Mouse (Mus musculus): ENCODE results near the gene Tmem179.

The Tmem179 gene

DNA sequence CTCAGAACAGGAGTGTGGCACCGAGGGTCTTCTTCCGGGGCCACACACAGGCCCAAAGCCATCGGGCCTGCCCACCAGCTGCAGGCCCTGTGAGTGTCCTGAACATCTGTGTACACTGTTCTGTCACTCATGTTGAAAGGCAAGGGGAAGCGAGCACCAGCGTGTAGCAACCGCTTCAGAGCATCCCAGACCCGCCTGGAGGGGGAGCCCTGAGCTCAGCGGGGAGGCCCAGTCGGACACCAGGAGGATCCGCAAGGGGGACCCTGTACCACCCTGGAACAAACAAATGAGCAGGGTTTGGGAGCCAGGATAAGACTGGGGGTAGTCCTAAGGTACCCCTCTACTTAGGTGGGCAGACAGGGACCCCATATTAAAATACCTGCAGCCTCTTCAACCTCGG is 17.9 kb downstream of the Tmem179 start:
- H3K9me3 ChIP-seq (ENCODE audit: low read length) = no peaks in the 10 kb centered on the region
- H3K4me3 ChIP-seq (replicated peaks; ENCODE audit: low read length) = no peak overlapping the region
- H3K4me1 ChIP-seq (replicated peaks; ENCODE audit: low read depth, low read length) = peaks cover 29% of the 10 kb centered on the region
- peaks cover 62% of the 10 kb centered on the region for H3K27me3 ChIP-seq (ENCODE audit: insufficient read depth, low read length)
- H3K36me3 ChIP-seq (ENCODE audit: insufficient read depth, low read length) = no peaks in the 10 kb centered on the region
- TF ChIP-seq POU5F1 (IDR thresholded peaks at IDR 0.05; ENCODE audit: borderline replicate concordance, low read length) = no peak
- TF ChIP-seq NANOG (IDR thresholded peaks at IDR 0.05; ENCODE audit: borderline replicate concordance, low read length) = no peak
- TF ChIP-seq CTCF (conservative IDR thresholded peaks at IDR 0.05; ENCODE audit: low read length) = no peak

GRCm38 (mm10) chr12:112497731-112498130 is 18.8 kb downstream of the Tmem179 start:
- TF ChIP-seq NANOG (IDR thresholded peaks at IDR 0.05; ENCODE audit: borderline replicate concordance, low read length) (no peak), POU5F1 (IDR thresholded peaks at IDR 0.05; ENCODE audit: borderline replicate concordance, low read length) (no peak), CTCF (conservative IDR thresholded peaks at IDR 0.05; ENCODE audit: low read length) (no peak)
- H3K36me3 ChIP-seq (ENCODE audit: insufficient read depth, low read length) = no peaks in the 10 kb centered on the region

DNA sequence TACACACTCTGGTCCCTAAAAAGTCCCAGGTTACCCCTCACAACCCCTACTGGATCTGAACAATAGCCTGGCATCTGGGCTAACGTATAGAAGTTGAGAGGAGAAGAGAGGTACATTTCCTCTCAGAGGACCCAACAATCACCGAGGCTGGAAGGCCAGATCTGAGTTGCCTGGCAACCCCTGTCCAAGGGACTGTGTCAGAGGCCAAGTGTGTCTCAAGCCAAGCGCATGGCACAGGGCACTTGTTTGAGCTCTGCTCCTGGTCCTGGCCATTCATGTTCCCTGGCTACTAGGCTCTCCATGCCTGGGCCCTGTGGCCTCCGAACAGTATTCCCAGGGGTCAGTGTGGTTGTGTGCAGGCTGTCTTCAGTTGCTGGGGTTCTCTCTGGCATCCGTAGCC is 20.4 kb downstream of the Tmem179 start:
- H3K4me1 ChIP-seq (replicated peaks; ENCODE audit: low read depth, low read length) = peaks cover 5% of the 10 kb centered on the region
- no peaks in the 10 kb centered on the region for H3K9me3 ChIP-seq (ENCODE audit: low read length)
- no peak overlapping the region for H3K4me3 ChIP-seq (replicated peaks; ENCODE audit: low read length)
- H3K36me3 ChIP-seq (ENCODE audit: insufficient read depth, low read length) = no peaks in the 10 kb centered on the region
- TF ChIP-seq POU5F1 (IDR thresholded peaks at IDR 0.05; ENCODE audit: borderline replicate concordance, low read length) = no peak
- TF ChIP-seq NANOG (IDR thresholded peaks at IDR 0.05; ENCODE audit: borderline replicate concordance, low read length) = no peak
- no peak for TF ChIP-seq CTCF (conservative IDR thresholded peaks at IDR 0.05; ENCODE audit: low read length)
- peaks cover 48% of the 10 kb centered on the region for H3K27me3 ChIP-seq (ENCODE audit: insufficient read depth, low read length)

More at GRCm38 (mm10) chr12:112497731-112498130, 18.8 kb downstream of the Tmem179 start:
- Histone ChIP-seq H3K27me3 (ENCODE audit: insufficient read depth, low read length) (peaks cover 57% of the 10 kb centered on the region), H3K4me3 (replicated peaks; ENCODE audit: low read length) (no peak overlapping the region), H3K4me1 (replicated peaks; ENCODE audit: low read depth, low read length) (peaks cover 21% of the 10 kb centered on the region), H3K9me3 (ENCODE audit: low read length) (no peaks in the 10 kb centered on the region)

DNA sequence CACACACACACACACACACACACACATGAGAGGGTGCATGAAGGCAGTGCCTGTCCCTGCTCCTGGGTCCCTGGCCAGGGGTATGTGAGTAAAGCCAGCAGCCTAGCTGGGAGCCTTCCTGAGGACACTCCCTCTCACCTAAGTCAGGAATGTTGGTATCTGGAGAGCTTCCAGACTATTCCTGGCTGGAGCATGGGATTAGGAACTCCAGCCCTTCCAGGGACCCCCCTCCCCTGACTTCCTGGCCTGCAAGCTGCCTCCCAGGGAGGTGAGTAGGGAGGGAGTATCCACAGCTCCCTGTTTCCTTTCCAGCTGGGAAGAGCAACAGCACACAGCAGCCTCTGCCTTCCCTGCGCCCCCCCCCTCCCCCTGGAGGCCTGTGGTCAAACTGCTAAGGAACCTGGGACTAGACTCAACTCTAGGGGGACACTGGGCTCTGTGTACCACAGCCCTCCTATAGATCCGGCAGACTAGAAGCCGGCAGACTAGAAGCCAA is 26.1 kb downstream of the Tmem179 start:
- Histone ChIP-seq H3K36me3 (ENCODE audit: insufficient read depth, low read length) (no peaks in the 10 kb centered on the region), H3K9me3 (ENCODE audit: low read length) (no peaks in the 10 kb centered on the region), H3K4me1 (replicated peaks; ENCODE audit: low read depth, low read length) (no peaks in the 10 kb centered on the region), H3K4me3 (replicated peaks; ENCODE audit: low read length) (no peak overlapping the region), H3K27me3 (ENCODE audit: insufficient read depth, low read length) (peaks cover 17% of the 10 kb centered on the region)
- TF ChIP-seq POU5F1 (IDR thresholded peaks at IDR 0.05; ENCODE audit: borderline replicate concordance, low read length) (no peak), CTCF (conservative IDR thresholded peaks at IDR 0.05; ENCODE audit: low read length) (no peak), NANOG (IDR thresholded peaks at IDR 0.05; ENCODE audit: borderline replicate concordance, low read length) (no peak)

GRCm38 (mm10) chr12:112489535-112489934 is 27.0 kb downstream of the Tmem179 start:
- Histone ChIP-seq H3K4me1 (replicated peaks; ENCODE audit: low read depth, low read length) (no peaks in the 10 kb centered on the region), H3K36me3 (ENCODE audit: insufficient read depth, low read length) (no peaks in the 10 kb centered on the region), H3K9me3 (ENCODE audit: low read length) (no peaks in the 10 kb centered on the region), H3K4me3 (replicated peaks; ENCODE audit: low read length) (no peak overlapping the region), H3K27me3 (ENCODE audit: insufficient read depth, low read length) (peaks cover 9% of the 10 kb centered on the region)
- no peak for TF ChIP-seq CTCF (conservative IDR thresholded peaks at IDR 0.05; ENCODE audit: low read length)
- TF ChIP-seq POU5F1 (IDR thresholded peaks at IDR 0.05; ENCODE audit: borderline replicate concordance, low read length) = no peak
- no peak for TF ChIP-seq NANOG (IDR thresholded peaks at IDR 0.05; ENCODE audit: borderline replicate concordance, low read length)

- Histone ChIP-seq H3K36me3 (ENCODE audit: insufficient read depth, low read length) (no peaks in the 10 kb centered on the region), H3K4me3 (replicated peaks; ENCODE audit: low read length) (no peak within 1 kb of the TSS), H3K9me3 (ENCODE audit: low read length) (no peaks in the 10 kb centered on the region), H3K4me1 (replicated peaks; ENCODE audit: low read depth, low read length) (no peaks in the 10 kb centered on the region), H3K27me3 (ENCODE audit: insufficient read depth, low read length) (peaks cover 7% of the 10 kb centered on the region)
- TF ChIP-seq CTCF (conservative IDR thresholded peaks at IDR 0.05; ENCODE audit: low read length) (no peak), NANOG (IDR thresholded peaks at IDR 0.05; ENCODE audit: borderline replicate concordance, low read length) (no peak), POU5F1 (IDR thresholded peaks at IDR 0.05; ENCODE audit: borderline replicate concordance, low read length) (no peak)
Observed at GRCm38 (mm10) chr12:112489134-112489533, 27.4 kb downstream of the Tmem179 start, which contains the start of gene A530016L24Rik. A530016L24Rik (plus strand) TSS chr12:112489448.

DNA sequence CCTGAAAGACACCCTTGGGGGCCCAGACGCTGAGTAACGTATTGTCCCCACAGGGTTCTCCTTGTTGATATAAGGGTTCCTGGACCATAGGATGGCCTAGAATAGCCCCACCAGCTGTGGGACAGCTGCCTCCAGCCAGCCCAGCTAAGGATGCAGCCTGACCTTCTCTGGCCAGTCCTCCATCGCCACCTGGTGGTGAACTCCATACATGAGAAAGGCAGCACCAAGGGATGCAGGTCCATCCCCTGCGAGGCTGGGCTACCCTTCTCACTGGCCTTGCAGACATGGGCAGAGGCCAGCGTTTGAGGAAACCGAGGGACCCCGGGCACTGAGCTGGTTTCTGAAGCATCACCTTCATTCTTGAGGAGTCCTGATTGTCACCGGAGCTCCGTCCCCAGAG is 42.8 kb downstream of the Tmem179 start:
- no peak overlapping the region for H3K4me3 ChIP-seq (replicated peaks; ENCODE audit: low read length)
- TF ChIP-seq POU5F1 (IDR thresholded peaks at IDR 0.05; ENCODE audit: borderline replicate concordance, low read length) (no peak), NANOG (IDR thresholded peaks at IDR 0.05; ENCODE audit: borderline replicate concordance, low read length) (no peak), CTCF (conservative IDR thresholded peaks at IDR 0.05; ENCODE audit: low read length) (peak; percentile 68)

GRCm38 (mm10) chr12:112470216-112470615 is 46.3 kb downstream of the Tmem179 start:
- H3K36me3 ChIP-seq (ENCODE audit: insufficient read depth, low read length) = no peaks in the 10 kb centered on the region
- H3K4me1 ChIP-seq (replicated peaks; ENCODE audit: low read depth, low read length) = peaks cover 8% of the 10 kb centered on the region
- no peaks in the 10 kb centered on the region for H3K9me3 ChIP-seq (ENCODE audit: low read length)
- H3K27me3 ChIP-seq (ENCODE audit: insufficient read depth, low read length) = peaks cover 36% of the 10 kb centered on the region
- TF ChIP-seq POU5F1 (IDR thresholded peaks at IDR 0.05; ENCODE audit: borderline replicate concordance, low read length) = no peak
- TF ChIP-seq NANOG (IDR thresholded peaks at IDR 0.05; ENCODE audit: borderline replicate concordance, low read length) = no peak
- TF ChIP-seq CTCF (conservative IDR thresholded peaks at IDR 0.05; ENCODE audit: low read length) = no peak
- H3K4me3 ChIP-seq (replicated peaks; ENCODE audit: low read length) = no peak overlapping the region

More for the DNA sequence above, 42.8 kb downstream of the Tmem179 start:
- H3K9me3 ChIP-seq (ENCODE audit: low read length) = no peaks in the 10 kb centered on the region
- no peaks in the 10 kb centered on the region for H3K36me3 ChIP-seq (ENCODE audit: insufficient read depth, low read length)
- H3K27me3 ChIP-seq (ENCODE audit: insufficient read depth, low read length) = peaks cover 47% of the 10 kb centered on the region
- peaks cover 4% of the 10 kb centered on the region; the same call in 1 of the 2 replicates for H3K4me1 ChIP-seq (replicated peaks; ENCODE audit: low read depth, low read length)

DNA sequence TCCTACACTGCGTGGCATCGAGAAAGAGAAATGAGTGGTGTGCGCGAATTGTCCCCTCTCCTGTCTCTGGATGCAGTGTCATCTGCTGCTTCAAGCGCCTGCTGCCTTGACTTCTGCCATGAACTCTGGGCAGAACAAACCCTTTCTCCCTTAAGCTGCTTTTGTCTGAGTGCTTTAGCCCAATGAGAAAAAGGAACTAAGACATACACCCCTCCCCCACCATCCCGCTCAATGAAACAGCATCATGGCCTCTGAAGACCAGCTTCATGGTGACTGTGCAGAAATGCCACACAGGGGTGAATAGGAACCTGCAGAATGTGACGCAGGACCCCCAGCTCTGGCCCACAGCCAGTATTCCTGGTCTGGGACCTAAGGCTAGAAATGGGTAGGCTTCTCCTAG is 47.2 kb downstream of the Tmem179 start:
- H3K27me3 ChIP-seq (ENCODE audit: insufficient read depth, low read length) = peaks cover 33% of the 10 kb centered on the region
- H3K4me3 ChIP-seq (replicated peaks; ENCODE audit: low read length) = no peak overlapping the region
- TF ChIP-seq CTCF (conservative IDR thresholded peaks at IDR 0.05; ENCODE audit: low read length) = no peak
- TF ChIP-seq NANOG (IDR thresholded peaks at IDR 0.05; ENCODE audit: borderline replicate concordance, low read length) = no peak
- TF ChIP-seq POU5F1 (IDR thresholded peaks at IDR 0.05; ENCODE audit: borderline replicate concordance, low read length) = no peak
- H3K36me3 ChIP-seq (ENCODE audit: insufficient read depth, low read length) = no peaks in the 10 kb centered on the region
- H3K4me1 ChIP-seq (replicated peaks; ENCODE audit: low read depth, low read length) = peaks cover 8% of the 10 kb centered on the region
- H3K9me3 ChIP-seq (ENCODE audit: low read length) = no peaks in the 10 kb centered on the region

Measured in E14TG2a.4 (cell line).